Mouse (Mus musculus): ENCODE data around the gene Cmss1.

- TF ChIP-seq CTCF (IDR thresholded peaks at IDR 0.05; ENCODE audit: low read depth, low read length) (no peak), POLR2A (IDR thresholded peaks at IDR 0.05; ENCODE audit: insufficient read depth, low read length) (no peak), EP300 (IDR thresholded peaks at IDR 0.05; ENCODE audit: insufficient read depth, low read depth, low read length) (no peak)
Observed at GRCm38 (mm10) chr16:57470286-57470830, 136.3 kb downstream of the Cmss1 start.

Measured in ES-Bruce4 (cell line).